Mouse (Mus musculus): ENCODE data around the gene Vwa5b2.

The Vwa5b2 gene

GRCm38 (mm10) chr16:20610501-20611356 lies 21.5 kb downstream of the Vwa5b2 start:
- peak in 1 of 2 experiments; percentile 80 for DNase-seq (ENCODE audit: low spot score in 2 of 2)

GRCm38 (mm10) chr16:20611357-20612227 lies 22.3 kb downstream of the Vwa5b2 start, which contains the start of the genes Eef1akmt4, Gm49333 and Alg3:
Gene Eef1akmt4, plus strand, starts transcription at chr16:20611593.
Gene Gm49333, plus strand, starts transcription at chr16:20611610.
Gene Alg3, minus strand, starts transcription at chr16:20611735.
- DNase-seq (ENCODE audit: low spot score in 2 of 2) = peak in 1 of 2 experiments; percentile 78

DNA sequence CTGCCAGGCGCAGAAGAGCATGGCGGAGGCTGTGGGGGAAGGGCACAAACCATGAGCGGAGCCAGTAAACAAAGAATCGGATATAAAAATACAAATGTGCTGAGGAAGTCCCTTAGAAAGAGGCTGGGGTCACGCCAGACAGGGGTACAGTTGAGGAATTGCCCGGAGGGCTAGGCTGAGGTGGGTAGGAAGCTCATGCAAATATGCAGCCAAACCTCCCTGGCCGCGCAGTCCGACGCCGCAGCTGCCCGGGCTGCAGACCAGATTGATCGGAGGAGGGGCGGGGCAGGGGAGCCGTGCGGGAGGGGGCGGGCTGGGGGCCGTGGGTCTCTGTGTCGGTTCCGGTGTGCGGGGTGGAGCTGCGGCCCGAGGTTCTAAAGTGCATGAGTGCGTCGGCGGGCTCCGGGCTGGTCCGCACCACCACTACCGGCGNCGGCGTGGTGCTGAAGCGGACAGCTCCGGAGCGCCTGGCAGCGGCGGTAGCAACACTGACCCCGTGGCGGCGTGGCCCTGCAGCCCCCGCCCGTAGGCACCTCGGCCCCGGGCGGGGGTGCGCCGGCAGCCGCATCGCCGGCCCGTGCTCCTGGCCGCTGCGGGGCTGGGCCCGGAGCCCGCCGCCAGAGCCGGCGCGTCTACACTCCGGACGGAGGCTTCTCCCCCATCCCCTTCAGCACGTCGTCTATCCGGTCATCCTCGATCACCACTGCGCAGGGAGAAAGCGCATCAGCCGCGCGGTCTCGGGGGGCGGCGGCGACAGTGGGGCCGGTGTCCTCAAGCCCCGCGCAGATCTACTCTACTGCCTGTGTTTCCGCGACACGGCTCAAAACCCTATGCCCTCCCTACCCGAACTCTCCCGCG lies 30.5 kb downstream of the Vwa5b2 start:
- no peak for DNase-seq (ENCODE audit: low spot score in 2 of 2)

DNA sequence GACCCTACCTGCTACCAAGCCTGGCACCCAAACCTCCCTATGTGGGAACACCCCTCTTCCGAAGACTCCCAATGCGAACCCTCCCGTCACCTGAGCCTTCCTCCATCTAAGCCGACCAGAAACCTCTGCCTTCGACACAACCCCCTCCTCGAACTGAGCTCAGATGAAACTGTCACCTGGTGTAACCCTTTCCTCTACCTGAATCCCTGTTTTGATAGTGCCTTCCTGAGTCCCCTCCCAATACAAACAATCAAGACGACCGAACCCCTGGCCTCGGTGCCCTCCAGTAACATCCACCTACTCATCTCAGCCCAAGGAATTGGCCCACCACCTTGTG lies 31.1 kb downstream of the Vwa5b2 start:
- no peak for DNase-seq (ENCODE audit: low spot score in 2 of 2)

GRCm38 (mm10) chr16:20620751-20621190 lies 31.5 kb downstream of the Vwa5b2 start:
- no peak for DNase-seq (ENCODE audit: low spot score in 2 of 2)

GRCm38 (mm10) chr16:20621191-20621990 lies 32.1 kb downstream of the Vwa5b2 start, which contains the start of gene Camk2n2:
Gene Camk2n2, minus strand, starts transcription at chr16:20621287.
- DNase-seq (ENCODE audit: low spot score in 2 of 2) = peak in 1 of 2 experiments; percentile 38

DNA sequence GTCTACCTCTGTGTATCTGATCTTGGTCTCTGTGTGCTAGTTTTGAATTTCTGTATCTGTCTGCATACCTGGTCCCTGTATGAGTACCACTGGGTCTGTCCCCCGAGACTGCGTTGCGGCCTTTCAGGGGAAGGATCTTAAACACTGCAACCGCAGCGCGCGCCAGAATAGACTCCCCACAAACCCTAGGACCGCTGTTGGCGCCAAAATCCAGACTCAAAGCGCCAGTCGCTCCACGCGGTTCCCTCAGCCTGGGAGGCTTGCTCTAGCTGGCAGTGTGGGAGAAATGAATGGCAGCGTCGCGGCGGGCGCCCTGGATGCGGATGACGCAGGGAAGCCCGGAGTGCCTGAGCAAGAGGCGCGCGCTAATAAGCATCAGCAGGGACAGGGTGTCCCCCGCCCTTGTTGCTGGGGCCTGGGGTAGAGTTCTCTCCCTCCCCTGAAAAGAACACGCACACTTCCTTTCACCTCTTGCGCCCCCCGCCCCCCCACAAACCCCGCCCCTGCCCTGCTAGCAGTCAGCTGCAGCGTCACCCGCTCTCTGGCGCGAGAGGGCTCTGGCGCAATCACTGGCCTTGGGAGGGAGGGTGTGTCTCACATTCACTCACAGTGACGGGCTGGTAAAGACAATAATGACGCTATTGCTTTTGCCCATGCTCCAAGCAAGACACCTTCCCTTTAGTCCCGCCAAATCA lies 32.9 kb downstream of the Vwa5b2 start:
- DNase-seq (ENCODE audit: low spot score in 2 of 2) = peak in 1 of 2 experiments; percentile 58

DNA sequence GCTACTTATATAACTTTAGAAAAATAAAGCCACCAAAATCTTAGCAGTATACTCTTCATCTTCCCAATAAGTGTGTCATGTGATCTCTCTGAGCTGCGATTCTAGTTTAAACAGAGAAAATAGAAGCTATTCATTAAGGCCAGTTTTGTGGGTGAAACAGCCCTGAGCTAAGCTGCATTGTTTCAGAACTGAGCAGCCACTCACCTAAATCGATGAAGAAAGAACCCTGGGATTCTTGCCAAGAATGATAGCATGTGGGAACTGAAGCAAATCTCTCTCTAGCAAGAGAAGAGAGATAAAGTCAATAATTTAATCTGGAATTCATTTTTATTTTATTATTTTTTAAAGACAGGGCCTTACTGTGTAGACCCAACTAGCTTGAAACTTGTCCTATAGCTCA lies 33.9 kb downstream of the Vwa5b2 start:
- no peak for DNase-seq (ENCODE audit: low spot score in 2 of 2)

- DNase-seq (ENCODE audit: low spot score in 2 of 2) = peak; percentile 39 to 58
Measured at GRCm38 (mm10) chr16:20628871-20629391, 39.7 kb downstream of the Vwa5b2 start.

GRCm38 (mm10) chr16:20629731-20630634 lies 40.7 kb downstream of the Vwa5b2 start, which contains the start of gene Ece2:
Gene Ece2, plus strand, starts transcription at chr16:20629828.
- no peak for DNase-seq (ENCODE audit: low spot score in 2 of 2)

DNA sequence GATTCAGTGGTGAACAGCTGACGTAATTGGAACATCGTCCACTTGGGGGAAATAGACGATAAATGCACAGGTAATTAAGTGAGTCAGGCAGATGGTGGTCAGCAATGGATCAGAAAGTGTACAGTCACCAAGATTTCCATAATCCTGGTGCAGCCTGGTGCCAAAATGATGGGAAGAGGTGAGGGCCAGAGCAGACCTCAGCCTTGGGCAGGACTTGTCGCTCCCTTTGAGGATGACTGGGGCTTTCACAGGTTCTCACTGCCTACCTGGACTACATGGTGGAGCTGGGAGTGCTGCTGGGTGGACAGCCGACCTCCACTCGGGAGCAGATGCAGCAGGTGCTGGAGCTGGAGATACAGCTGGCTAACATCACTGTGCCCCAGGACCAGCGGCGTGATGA lies 48.1 kb downstream of the Vwa5b2 start:
- no peak for DNase-seq (ENCODE audit: low spot score in 2 of 2)

GRCm38 (mm10) chr16:20638367-20638766 lies 49.1 kb downstream of the Vwa5b2 start:
- peak in 1 of 2 experiments; percentile 33 for DNase-seq (ENCODE audit: low spot score in 2 of 2)

DNA sequence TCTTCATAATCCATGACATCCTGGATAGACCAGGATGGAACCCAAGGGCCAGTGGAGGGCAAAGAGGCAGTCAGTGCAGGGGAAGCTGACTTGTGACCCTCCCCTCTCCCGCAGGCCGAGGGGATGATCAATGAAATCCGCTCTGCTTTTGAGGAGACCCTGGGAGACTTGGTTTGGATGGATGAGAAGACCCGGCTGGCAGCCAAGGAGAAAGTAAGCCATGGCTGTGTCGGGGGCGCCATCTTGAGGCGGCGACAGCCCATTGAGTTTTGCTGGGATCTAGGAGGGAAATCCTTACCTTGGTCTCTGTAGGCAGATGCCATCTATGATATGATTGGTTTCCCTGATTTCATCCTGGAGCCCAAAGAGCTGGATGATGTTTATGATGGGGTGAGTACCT lies 52.9 kb downstream of the Vwa5b2 start:
- peak in 1 of 2 experiments; percentile 77 for DNase-seq (ENCODE audit: low spot score in 2 of 2)

- no peak for DNase-seq (ENCODE audit: low spot score in 2 of 2)
Measured at GRCm38 (mm10) chr16:20643911-20644310, 54.6 kb downstream of the Vwa5b2 start.

- peak; percentile 79 to 95 for DNase-seq (ENCODE audit: low spot score in 2 of 2)
Measured at GRCm38 (mm10) chr16:20651076-20651946, 62.0 kb downstream of the Vwa5b2 start, which contains the start of gene Psmd2. Gene Psmd2, plus strand, starts transcription at chr16:20651652.

DNA sequence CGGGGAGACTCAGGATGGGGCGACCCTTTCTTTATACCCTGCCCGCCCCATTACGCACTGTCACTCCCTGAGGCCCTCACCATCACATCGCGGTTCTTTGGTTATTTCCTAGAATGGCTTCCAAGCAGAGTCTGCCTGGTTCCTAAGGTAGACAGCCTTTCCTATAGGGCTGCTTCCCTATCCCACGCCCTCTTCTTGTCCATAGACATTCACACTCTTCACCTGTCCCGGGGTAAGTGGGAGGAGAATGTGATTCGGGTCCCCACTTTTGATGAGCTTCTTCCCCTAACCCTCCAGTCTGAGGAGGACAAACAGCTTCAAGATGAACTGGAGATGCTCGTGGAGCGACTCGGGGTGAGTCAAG lies 62.7 kb downstream of the Vwa5b2 start:
- no peak for DNase-seq (ENCODE audit: low spot score in 2 of 2)

- no peak for DNase-seq (ENCODE audit: low spot score in 2 of 2)
Measured at GRCm38 (mm10) chr16:20653315-20653714, 64.0 kb downstream of the Vwa5b2 start.
